In the genomic region with DNA sequence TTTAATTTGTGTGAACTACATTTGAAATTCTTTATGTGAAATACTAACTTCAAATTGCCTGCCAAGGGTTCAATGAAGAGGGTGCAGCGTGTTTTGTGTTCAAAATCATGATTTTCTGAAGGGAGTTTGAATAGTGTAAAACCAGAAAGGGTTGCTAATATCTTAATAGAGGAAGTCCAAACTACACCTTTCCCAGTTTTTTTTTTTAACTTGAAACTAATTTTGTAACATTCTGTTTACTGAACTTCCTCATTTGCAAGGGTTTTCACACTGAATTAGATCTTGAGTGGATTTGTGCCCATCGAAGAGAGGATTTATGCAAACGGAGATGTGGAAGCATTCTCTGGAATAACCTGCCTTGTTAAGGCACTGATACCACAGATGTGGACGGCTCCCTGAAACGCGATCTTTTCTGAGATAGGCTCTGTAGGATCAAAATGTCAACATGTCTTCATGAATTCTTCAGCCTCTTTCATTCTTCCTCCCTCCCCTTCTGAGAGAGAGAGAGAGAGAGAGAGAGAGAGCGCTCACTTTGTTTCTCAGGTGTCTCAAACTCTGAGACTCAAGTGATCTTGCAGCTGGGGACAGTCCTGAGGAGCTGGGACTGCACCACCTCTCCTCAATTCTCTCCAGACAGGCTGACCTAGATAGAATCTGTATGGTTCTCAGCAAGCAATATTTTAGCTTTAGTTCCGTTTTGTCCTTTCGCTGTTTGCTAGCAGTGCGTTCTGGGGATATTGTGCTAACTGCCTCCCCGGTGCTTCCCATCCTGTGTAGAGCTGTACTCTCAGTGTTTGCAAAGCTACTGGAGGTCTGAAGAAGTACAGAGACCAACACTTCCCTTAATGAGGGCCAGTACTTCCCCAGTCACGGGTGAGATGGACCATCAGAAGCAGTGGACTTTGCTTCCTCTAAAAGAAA, we compare ENCODE assay signal across 9 mouse cellular contexts. TPM values are rescaled to one million over a fixed set of nuclear protein-coding genes. Genes with fewer than 3 reads are reported as not detected.
DNase-seq lines count a peak whose midpoint lies in the region.
"Had no signal": no experiment of that assay in that cellular context is flagged by ENCODE, and none has a peak within 500 bp of the region (broad histone marks: within the 10 kb centered on the region; RNA-seq: fewer than 3 reads in every experiment).

A gene (plus strand): TSS at position 915 of the 921 bp plus-strand sequence.

- intact Hi-C loops in heart, postnatal 10 days (cut with DNase I) = no loop called here

- peak; percentile 55 to 57 for DNase-seq in spleen, adult 18-20 months
- no peak for DNase-seq in spleen, postnatal 14 days (ENCODE audit: low spot score in 2 of 2)
- DNase-seq in heart, postnatal 10 days = peak; percentile 13 to 15
- DNase-seq in lung, postnatal 4 days = peak; percentile 35 to 50
- DNase-seq in thymus, postnatal 25 days = peak; percentile 71
- DNase-seq in frontal cortex, postnatal 25 days (ENCODE audit: low spot score in 2 of 2) = no peak
- no peak for DNase-seq in layer of hippocampus, adult 11-12 months (ENCODE audit: low spot score)
- DNase-seq in ovary, postnatal 10 days (ENCODE audit: low spot score) = no peak
- DNase-seq: right cerebral cortex, postnatal 4 days had no signal

RNA-seq across cellular contexts. Expression of the gene that starts here (rescaled TPM):
- total RNA-seq in heart, postnatal 10 days (2021) = under 1 TPM; 0.47 to 0.72 TPM

Comparison
In these comparisons a context has a peak if more than half of its experiments do, and no peak if none do; other contexts are left out.
1. DNase-seq: peak in spleen, adult 18-20 months (2 of 2), lung, postnatal 4 days (2 of 2) and thymus, postnatal 25 days (single experiment); none in spleen, postnatal 14 days (0 of 2), frontal cortex, postnatal 25 days (0 of 2), layer of hippocampus, adult 11-12 months (single experiment) and ovary, postnatal 10 days (single experiment).
2. Peak in DNase-seq in heart, postnatal 10 days; RNA of the gene not detected or under 1 TPM.